Mouse (Mus musculus): ENCODE measurements at regions not wholly inside any gene's neighbourhood (a gene's known extent, or its start where the extent isn't known, plus 50 kb on each side); places are given as distances from the start of the nearest gene placed in this dataset.
"Not testable (repeated sequence)": the region's sequence is repeated elsewhere in the genome, so short reads cannot be mapped to it uniquely, and the experiment has no call there.

DNA sequence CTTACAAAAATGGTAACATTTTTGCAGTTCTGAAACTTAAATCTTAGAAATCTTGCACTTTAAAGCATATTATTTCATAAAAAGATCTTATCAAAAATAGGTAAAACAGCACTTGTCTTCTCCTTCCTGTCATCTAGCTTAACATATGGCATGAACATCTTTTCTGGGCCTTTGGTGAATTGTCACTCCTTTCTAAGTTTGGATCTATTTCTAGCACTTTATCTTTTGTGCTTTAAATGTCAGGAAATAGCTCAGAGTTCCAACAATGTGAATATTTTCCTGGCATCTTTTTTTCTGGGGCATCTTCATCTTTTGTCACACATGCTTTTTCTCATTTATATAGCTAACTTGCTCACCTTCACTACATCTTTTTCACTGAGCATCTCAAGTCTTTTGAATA, 527.4 kb upstream of the Gm5150 start:
- no peaks in the 10 kb centered on the region for H3K27me3 ChIP-seq (ENCODE audit: poor library complexity, severe bottlenecking)
- H3K9me3 ChIP-seq: no peaks in the 10 kb centered on the region
- no peak overlapping the region for H3K27ac ChIP-seq
- H3K4me1 ChIP-seq: no peaks in the 10 kb centered on the region
- no peak for DNase-seq (ENCODE audit: extremely low spot score, low spot score)
- H3K36me3 ChIP-seq (replicated peaks): no peaks in the 10 kb centered on the region
- H3K4me3 ChIP-seq: no peak overlapping the region

DNA sequence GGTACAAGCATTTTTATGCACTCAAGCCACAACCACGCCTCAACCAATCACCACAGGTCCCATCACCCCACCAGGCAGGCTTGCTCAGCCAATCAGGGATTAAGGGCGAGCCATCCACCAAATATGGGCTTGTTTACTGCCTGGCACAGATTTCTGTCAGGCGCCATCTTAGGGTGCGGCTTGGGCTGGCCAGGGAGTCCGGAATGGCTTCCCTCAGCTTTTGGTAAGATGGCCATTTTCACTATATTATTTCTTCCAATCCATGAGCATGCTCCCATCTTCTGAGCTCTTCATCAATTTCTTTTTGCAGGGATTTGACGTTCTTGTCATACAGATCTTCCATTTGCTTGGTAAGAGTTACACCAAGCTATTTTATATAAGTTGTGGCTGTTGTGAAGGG, 521.3 kb upstream of the Gm5150 start:
- WGBS: 89% methylated on average over 6 of the region's 6 CpGs
- H3K4me1 ChIP-seq; H3K36me3 ChIP-seq (replicated peaks); H3K9me3 ChIP-seq; DNase-seq (ENCODE audit: extremely low spot score, low spot score); H3K27me3 ChIP-seq (ENCODE audit: poor library complexity, severe bottlenecking); H3K4me3 ChIP-seq; H3K27ac ChIP-seq: not testable (repeated sequence)

DNA sequence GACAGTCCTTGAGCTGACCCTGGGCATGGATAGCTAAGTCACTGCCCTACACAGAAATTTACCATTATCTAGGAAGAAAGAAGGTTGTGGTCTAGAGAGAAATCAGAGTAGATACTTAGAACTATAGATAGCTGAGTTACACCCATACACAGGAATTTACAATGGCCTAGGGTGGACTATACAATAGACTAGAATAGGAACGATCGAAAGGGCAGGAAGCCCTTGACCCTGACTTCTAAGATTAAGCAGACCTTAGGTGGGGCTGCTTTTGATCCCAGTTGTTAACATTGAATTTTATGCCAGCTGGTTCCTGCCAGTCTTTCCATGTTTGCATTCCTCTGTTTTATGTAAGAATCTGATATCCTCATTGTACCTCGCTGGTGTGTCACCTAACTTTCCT, 482.2 kb upstream of the Gm5150 start:
- not testable (repeated sequence) for H3K4me3 ChIP-seq; H3K9me3 ChIP-seq; H3K4me1 ChIP-seq; H3K27me3 ChIP-seq (ENCODE audit: poor library complexity, severe bottlenecking); DNase-seq (ENCODE audit: extremely low spot score, low spot score); H3K36me3 ChIP-seq (replicated peaks); H3K27ac ChIP-seq
- 84% methylated on average over 3 of the region's 3 CpGs for WGBS

DNA sequence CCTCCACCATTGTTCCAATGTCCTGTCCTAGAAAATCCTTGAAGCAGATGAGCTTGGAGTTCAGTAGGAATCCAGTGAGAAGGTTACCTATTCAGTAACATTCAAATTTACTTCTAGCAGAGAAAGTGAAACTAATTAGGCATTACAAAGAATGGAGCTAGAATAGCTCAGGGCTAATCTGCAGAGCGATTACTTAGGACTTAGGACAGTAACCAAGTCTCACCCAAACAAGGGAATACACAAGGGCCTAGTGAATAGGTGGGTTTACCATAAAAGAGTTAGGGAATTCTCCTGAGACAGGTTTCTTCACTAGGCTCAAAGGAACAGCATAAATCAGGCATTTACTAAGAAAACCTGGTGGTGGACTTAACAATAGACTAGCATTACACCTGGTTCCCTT, 476.5 kb upstream of the Gm5150 start:
- 79% methylated on average over 1 of the region's 1 CpGs for WGBS
- no peaks in the 10 kb centered on the region for H3K4me1 ChIP-seq
- H3K36me3 ChIP-seq (replicated peaks): no peaks in the 10 kb centered on the region
- H3K4me3 ChIP-seq: no peak overlapping the region
- no peak for DNase-seq (ENCODE audit: extremely low spot score, low spot score)
- H3K9me3 ChIP-seq: no peaks in the 10 kb centered on the region
- H3K27ac ChIP-seq: no peak overlapping the region
- no peaks in the 10 kb centered on the region for H3K27me3 ChIP-seq (ENCODE audit: poor library complexity, severe bottlenecking)

DNA sequence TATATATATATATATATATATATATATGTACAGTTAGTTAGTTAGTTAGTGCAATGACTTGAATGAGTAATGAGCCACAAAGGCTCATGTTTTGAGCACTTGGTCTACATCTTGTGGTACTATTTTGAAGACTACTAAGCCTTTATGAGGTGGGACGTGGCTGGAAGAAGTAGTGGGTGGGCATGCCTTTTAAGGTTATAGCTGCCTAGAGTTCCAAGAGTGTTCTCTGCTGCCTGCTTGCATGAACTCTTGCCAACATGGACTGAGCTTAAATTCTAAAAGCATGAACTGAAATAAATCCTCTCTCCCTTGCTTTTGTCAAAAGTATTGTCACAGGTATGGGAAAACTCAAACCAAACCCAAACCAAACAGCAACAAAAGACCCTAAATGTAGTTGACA, 465.1 kb upstream of the Gm5150 start:
- Histone ChIP-seq H3K4me1 (no peaks in the 10 kb centered on the region), H3K4me3 (no peak overlapping the region), H3K27ac (no peak overlapping the region), H3K9me3 (no peaks in the 10 kb centered on the region), H3K36me3 (replicated peaks) (no peaks in the 10 kb centered on the region), H3K27me3 (ENCODE audit: poor library complexity, severe bottlenecking) (no peaks in the 10 kb centered on the region)
- DNase-seq (ENCODE audit: extremely low spot score, low spot score): no peak
- WGBS: 90% methylated on average over 1 of the region's 1 CpGs

DNA sequence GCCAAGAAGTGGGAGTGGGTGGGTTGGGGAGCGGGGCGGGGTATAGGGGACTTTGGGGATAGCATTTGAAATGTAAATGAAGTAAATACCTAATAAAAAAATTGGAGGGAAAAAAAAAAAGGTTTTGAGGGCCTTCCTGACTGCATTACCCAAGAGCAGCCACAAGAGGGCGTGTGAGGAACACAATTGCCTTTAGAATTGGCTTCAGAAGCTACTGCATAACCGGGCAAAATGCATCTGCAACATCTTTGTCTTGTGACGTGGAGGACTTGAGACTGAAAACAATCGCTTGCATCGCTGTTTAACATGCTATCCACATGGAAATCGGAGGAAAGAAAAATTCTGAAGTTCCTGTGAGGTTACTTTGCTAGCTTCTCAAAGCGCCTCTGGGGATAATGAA, 460.2 kb upstream of the Gm5150 start:
- Histone ChIP-seq H3K27me3 (ENCODE audit: poor library complexity, severe bottlenecking) (no peaks in the 10 kb centered on the region), H3K9me3 (no peaks in the 10 kb centered on the region), H3K4me1 (no peaks in the 10 kb centered on the region), H3K36me3 (replicated peaks) (no peaks in the 10 kb centered on the region), H3K27ac (no peak overlapping the region), H3K4me3 (peak overlapping the region; percentile 25; the same call in 1 of the 2 replicates)
- 19% methylated on average over 9 of the region's 9 CpGs for WGBS
- DNase-seq (ENCODE audit: extremely low spot score, low spot score): peak; percentile 64

DNA sequence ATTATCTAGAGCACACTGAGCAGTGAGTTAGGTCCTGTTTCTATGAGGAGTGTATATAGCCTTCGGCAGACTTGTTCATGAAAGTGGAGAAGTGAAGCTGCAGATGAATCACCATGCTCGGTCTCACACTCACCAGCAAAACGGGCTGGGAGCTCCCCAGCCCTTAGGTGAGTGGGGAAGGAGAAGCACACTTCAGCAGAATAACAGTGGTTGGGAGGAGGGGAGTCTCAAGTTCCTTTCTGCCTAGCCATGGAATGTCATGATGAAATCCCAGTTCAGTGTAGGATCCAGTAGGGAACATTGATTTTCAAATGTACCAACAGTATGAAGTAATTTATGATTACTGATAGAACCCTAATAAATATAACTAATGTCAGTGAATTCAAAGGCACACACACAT, 459.1 kb upstream of the Gm5150 start:
- Histone ChIP-seq H3K36me3 (replicated peaks) (no peaks in the 10 kb centered on the region), H3K4me1 (no peaks in the 10 kb centered on the region), H3K4me3 (no peak overlapping the region), H3K27me3 (ENCODE audit: poor library complexity, severe bottlenecking) (no peaks in the 10 kb centered on the region), H3K27ac (no peak overlapping the region), H3K9me3 (no peaks in the 10 kb centered on the region)
- WGBS: 78% methylated on average over 3 of the region's 3 CpGs
- no peak for DNase-seq (ENCODE audit: extremely low spot score, low spot score)

DNA sequence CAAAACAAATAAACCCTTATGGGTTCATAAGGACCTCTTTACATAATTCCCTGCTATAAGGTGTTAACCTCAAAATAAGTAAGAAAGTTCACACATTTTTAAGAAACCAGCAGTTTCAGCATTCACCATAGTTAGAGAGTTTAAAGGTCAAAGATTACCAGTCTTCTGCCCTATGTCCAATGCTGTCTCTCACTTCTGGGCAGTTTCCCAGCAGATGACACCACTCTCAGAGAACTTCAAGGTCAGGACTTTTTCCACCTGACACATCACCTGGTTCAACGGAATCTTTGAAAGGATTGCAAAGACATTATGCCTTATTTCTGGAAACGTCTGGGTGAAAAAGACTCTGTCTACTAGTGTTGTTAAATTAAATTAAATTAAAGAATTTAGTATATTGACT, 458.1 kb upstream of the Gm5150 start:
- no peak overlapping the region for H3K27ac ChIP-seq
- no peak for DNase-seq (ENCODE audit: extremely low spot score, low spot score)
- no peaks in the 10 kb centered on the region for H3K27me3 ChIP-seq (ENCODE audit: poor library complexity, severe bottlenecking)
- H3K4me1 ChIP-seq: no peaks in the 10 kb centered on the region
- WGBS: 86% methylated on average over 2 of the region's 2 CpGs
- H3K9me3 ChIP-seq: no peaks in the 10 kb centered on the region
- no peaks in the 10 kb centered on the region for H3K36me3 ChIP-seq (replicated peaks)
- H3K4me3 ChIP-seq: no peak overlapping the region

DNA sequence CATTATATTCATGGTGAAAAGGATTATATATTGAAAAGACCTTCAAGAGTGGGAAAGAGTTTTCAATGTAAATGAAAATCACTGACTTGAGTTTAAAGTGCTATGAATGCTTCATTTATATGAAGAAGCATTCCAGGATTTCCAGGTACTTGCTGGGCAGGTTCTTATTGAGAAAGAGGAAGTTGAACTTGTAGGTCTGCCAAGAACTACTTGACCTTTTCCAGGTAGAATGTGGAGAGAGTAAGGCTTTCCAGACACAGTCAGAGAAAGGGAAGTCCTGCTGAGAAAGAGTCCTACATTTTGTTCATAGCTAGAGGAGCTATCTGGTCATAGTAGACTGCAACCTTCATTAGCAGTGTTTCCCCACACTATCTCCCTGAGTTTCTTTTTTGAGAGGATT, 426.8 kb upstream of the Gm5150 start:
- no peaks in the 10 kb centered on the region for H3K36me3 ChIP-seq (replicated peaks)
- H3K9me3 ChIP-seq: no peaks in the 10 kb centered on the region
- no peak for DNase-seq (ENCODE audit: extremely low spot score, low spot score)
- H3K4me3 ChIP-seq: no peak overlapping the region
- peaks cover 12% of the 10 kb centered on the region for H3K4me1 ChIP-seq
- no peak overlapping the region for H3K27ac ChIP-seq
- no peaks in the 10 kb centered on the region for H3K27me3 ChIP-seq (ENCODE audit: poor library complexity, severe bottlenecking)

DNA sequence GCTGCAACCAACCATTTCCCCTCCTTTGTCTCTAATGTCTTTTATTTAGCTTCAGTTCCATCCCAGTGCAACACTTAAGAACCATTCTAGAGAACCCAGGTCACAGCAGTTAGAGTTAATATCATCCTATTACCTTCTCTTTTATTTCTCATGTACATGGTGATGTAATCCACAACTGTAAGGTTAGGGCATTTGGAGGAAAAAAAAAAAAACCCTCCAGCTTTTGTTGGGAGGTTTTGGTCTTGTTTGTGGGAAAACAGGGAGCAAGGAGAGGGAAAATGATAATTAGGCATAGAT, 425.5 kb upstream of the Gm5150 start:
- Histone ChIP-seq H3K4me1 (peaks cover 12% of the 10 kb centered on the region), H3K27ac (peak overlapping the region; percentile 74), H3K4me3 (no peak overlapping the region), H3K36me3 (replicated peaks) (no peaks in the 10 kb centered on the region), H3K9me3 (no peaks in the 10 kb centered on the region), H3K27me3 (ENCODE audit: poor library complexity, severe bottlenecking) (no peaks in the 10 kb centered on the region)
- DNase-seq (ENCODE audit: extremely low spot score, low spot score): no peak

DNA sequence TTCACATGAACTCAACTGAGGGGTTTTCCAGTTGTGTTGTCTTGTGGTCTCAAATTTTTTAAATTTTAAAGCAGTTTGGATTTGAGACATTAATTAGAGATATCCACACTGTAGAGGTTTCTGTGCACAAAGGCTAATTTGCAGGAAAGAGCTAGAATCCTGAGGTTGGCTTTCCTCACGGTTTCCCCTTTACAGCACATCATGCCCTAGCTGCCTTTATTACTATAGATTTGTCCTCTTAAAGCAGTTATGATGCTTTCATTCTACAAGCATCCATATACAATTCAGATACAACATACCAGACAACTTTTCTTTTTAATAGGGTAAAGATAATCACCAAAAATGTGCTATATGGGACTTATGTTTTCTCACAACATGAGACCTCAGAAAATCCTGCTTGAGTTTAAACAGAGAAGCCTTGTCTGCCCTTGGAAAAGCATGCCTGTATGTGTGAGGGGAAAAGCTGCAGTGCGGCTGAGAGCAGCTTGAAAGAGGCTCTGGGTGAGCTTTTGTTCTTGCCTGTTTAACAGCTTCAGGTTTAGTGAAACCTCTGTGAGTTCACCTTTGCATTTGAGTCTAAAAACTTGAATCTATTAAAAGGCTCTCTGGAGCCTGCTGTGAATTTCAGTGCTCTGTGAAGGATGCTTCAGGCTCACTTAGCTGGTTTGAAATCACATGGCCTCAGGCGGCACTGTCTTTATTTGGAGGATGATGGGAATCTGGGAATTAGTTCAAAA, 425.0 kb upstream of the Gm5150 start:
- Histone ChIP-seq H3K27me3 (ENCODE audit: poor library complexity, severe bottlenecking) (no peaks in the 10 kb centered on the region), H3K36me3 (replicated peaks) (no peaks in the 10 kb centered on the region), H3K27ac (peak overlapping the region; percentile 74), H3K9me3 (no peaks in the 10 kb centered on the region), H3K4me3 (no peak overlapping the region), H3K4me1 (peaks cover 12% of the 10 kb centered on the region)
- WGBS: 22% methylated on average over 3 of the region's 3 CpGs
- peak; percentile 15 for DNase-seq (ENCODE audit: extremely low spot score, low spot score)

Data from forebrain, embryonic 10.5 days (tissue).